Mouse (Mus musculus): Measurements from ENCODE around the gene Sec23ip.
"Not testable (repeated sequence)": the region's sequence is repeated elsewhere in the genome, so short reads cannot be mapped to it uniquely, and the experiment has no call there.

Gene Sec23ip

GRCm38 (mm10) chr7:128744684-128745485 lies at the start of gene Sec23ip:
Sec23ip (plus strand) TSS chr7:128744943.
- DNase-seq (ENCODE audit: low read depth, low spot score), result peak; percentile 93

GRCm38 (mm10) chr7:128699959-128700358 lies 44.8 kb upstream of the Sec23ip start:
- not testable (repeated sequence) for DNase-seq (ENCODE audit: low read depth, low spot score)

GRCm38 (mm10) chr7:128705735-128706134 lies 39.0 kb upstream of the Sec23ip start:
- peak; percentile 46 for DNase-seq (ENCODE audit: low read depth, low spot score)

- no peak for DNase-seq (ENCODE audit: low read depth, low spot score)
Measured at GRCm38 (mm10) chr7:128717991-128718390, 26.8 kb upstream of the Sec23ip start.

GRCm38 (mm10) chr7:128724761-128725160 lies 20.0 kb upstream of the Sec23ip start:
- DNase-seq (ENCODE audit: low read depth, low spot score), result no peak

GRCm38 (mm10) chr7:128725189-128725588 lies 19.6 kb upstream of the Sec23ip start:
- no peak for DNase-seq (ENCODE audit: low read depth, low spot score)

- no peak for DNase-seq (ENCODE audit: low read depth, low spot score)
Measured at GRCm38 (mm10) chr7:128726999-128727398, 17.7 kb upstream of the Sec23ip start.

- no peak for DNase-seq (ENCODE audit: low read depth, low spot score)
Measured at GRCm38 (mm10) chr7:128727701-128728100, 17.0 kb upstream of the Sec23ip start.

GRCm38 (mm10) chr7:128728738-128729137 lies 16.0 kb upstream of the Sec23ip start:
- DNase-seq (ENCODE audit: low read depth, low spot score), result no peak

- no peak for DNase-seq (ENCODE audit: low read depth, low spot score)
Measured at GRCm38 (mm10) chr7:128731585-128731984, 13.2 kb upstream of the Sec23ip start.

GRCm38 (mm10) chr7:128738041-128738440 lies 6.7 kb upstream of the Sec23ip start:
- no peak for DNase-seq (ENCODE audit: low read depth, low spot score)

- DNase-seq (ENCODE audit: low read depth, low spot score), result no peak
Measured at GRCm38 (mm10) chr7:128739116-128739461, 5.7 kb upstream of the Sec23ip start.

GRCm38 (mm10) chr7:128739462-128740277 lies 5.1 kb upstream of the Sec23ip start:
- no peak for DNase-seq (ENCODE audit: low read depth, low spot score)

- peak; percentile 87 for DNase-seq (ENCODE audit: low read depth, low spot score)
Measured at GRCm38 (mm10) chr7:128740334-128740733, 4.4 kb upstream of the Sec23ip start, which contains the start of gene Mcmbp. Mcmbp (minus strand) TSS chr7:128740495.

- DNase-seq (ENCODE audit: low read depth, low spot score), result no peak
Measured at GRCm38 (mm10) chr7:128743898-128744297, 845 bp upstream of the Sec23ip start.

GRCm38 (mm10) chr7:128746151-128746550 lies 1.4 kb downstream of the Sec23ip start:
- DNase-seq (ENCODE audit: low read depth, low spot score), result no peak

GRCm38 (mm10) chr7:128748758-128749157 lies 4.0 kb downstream of the Sec23ip start:
- DNase-seq (ENCODE audit: low read depth, low spot score), result no peak

GRCm38 (mm10) chr7:128750296-128750695 lies 5.6 kb downstream of the Sec23ip start:
- DNase-seq (ENCODE audit: low read depth, low spot score), result no peak

GRCm38 (mm10) chr7:128752012-128752411 lies 7.3 kb downstream of the Sec23ip start:
- no peak for DNase-seq (ENCODE audit: low read depth, low spot score)

- DNase-seq (ENCODE audit: low read depth, low spot score), result no peak
Measured at GRCm38 (mm10) chr7:128755396-128755795, 10.7 kb downstream of the Sec23ip start.

- DNase-seq (ENCODE audit: low read depth, low spot score), result no peak
Measured at GRCm38 (mm10) chr7:128758948-128759347, 14.2 kb downstream of the Sec23ip start.

GRCm38 (mm10) chr7:128766696-128767095 lies 22.0 kb downstream of the Sec23ip start:
- no peak for DNase-seq (ENCODE audit: low read depth, low spot score)

- no peak for DNase-seq (ENCODE audit: low read depth, low spot score)
Measured at GRCm38 (mm10) chr7:128777201-128777600, 32.5 kb downstream of the Sec23ip start.

Data from c-Kit-negative CD71-positive TER-119-positive erythroid progenitor cells, embryonic 14.5 days (primary cell).